Mouse (Mus musculus): ENCODE results near the gene Prdm16. TPM values are rescaled to one million over a fixed set of nuclear protein-coding genes. Genes with fewer than 3 reads are reported as not detected.

Gene Prdm16
- polyA plus RNA-seq, 1 experiment = 6.0 TPM

- H3K27ac ChIP-seq (ENCODE audit: insufficient read depth, low read length) = no peak overlapping the region
- H3K4me3 ChIP-seq (replicated peaks; ENCODE audit: insufficient read depth, low read depth, low read length) = no peak overlapping the region
- H3K27me3 ChIP-seq (ENCODE audit: control insufficient read depth, insufficient read depth, low read length) = no peaks in the 10 kb centered on the region
- WGBS = 91% methylated on average over 3 of the region's 3 CpGs
- no peak for TF ChIP-seq POLR2A (IDR thresholded peaks at IDR 0.05; ENCODE audit: borderline replicate concordance, insufficient read depth, low read length)
- no peak for TF ChIP-seq CTCF (IDR thresholded peaks at IDR 0.05; ENCODE audit: borderline replicate concordance, insufficient read depth, low read depth, low read length)
- DNase-seq = no peak
- no peaks in the 10 kb centered on the region for H3K4me1 ChIP-seq (ENCODE audit: control insufficient read depth, insufficient read depth, low read length)
These were observed 275.8 kb downstream of the Prdm16 start for GRCm38 (mm10) chr4:154360850-154361249.

GRCm38 (mm10) chr4:154360441-154360840 lies 276.2 kb downstream of the Prdm16 start:
- H3K4me1 ChIP-seq (ENCODE audit: control insufficient read depth, insufficient read depth, low read length) = no peaks in the 10 kb centered on the region
- H3K27ac ChIP-seq (ENCODE audit: insufficient read depth, low read length) = no peak overlapping the region
- no peak overlapping the region for H3K4me3 ChIP-seq (replicated peaks; ENCODE audit: insufficient read depth, low read depth, low read length)
- WGBS = 90% methylated on average over 7 of the region's 7 CpGs
- no peaks in the 10 kb centered on the region for H3K27me3 ChIP-seq (ENCODE audit: control insufficient read depth, insufficient read depth, low read length)
- TF ChIP-seq CTCF (IDR thresholded peaks at IDR 0.05; ENCODE audit: borderline replicate concordance, insufficient read depth, low read depth, low read length) = no peak
- TF ChIP-seq POLR2A (IDR thresholded peaks at IDR 0.05; ENCODE audit: borderline replicate concordance, insufficient read depth, low read length) = no peak
- no peak for DNase-seq

GRCm38 (mm10) chr4:154359762-154360300 lies 276.8 kb downstream of the Prdm16 start:
- no peak for DNase-seq
- TF ChIP-seq POLR2A (IDR thresholded peaks at IDR 0.05; ENCODE audit: borderline replicate concordance, insufficient read depth, low read length) = no peak
- Histone ChIP-seq H3K4me3 (replicated peaks; ENCODE audit: insufficient read depth, low read depth, low read length) (no peak overlapping the region), H3K4me1 (ENCODE audit: control insufficient read depth, insufficient read depth, low read length) (no peaks in the 10 kb centered on the region), H3K27ac (ENCODE audit: insufficient read depth, low read length) (no peak overlapping the region), H3K27me3 (ENCODE audit: control insufficient read depth, insufficient read depth, low read length) (no peaks in the 10 kb centered on the region)
- WGBS = 87% methylated on average over 9 of the region's 9 CpGs

- WGBS = 60% methylated on average over 11 of the region's 11 CpGs
- Histone ChIP-seq H3K27ac (ENCODE audit: insufficient read depth, low read length) (no peak overlapping the region), H3K27me3 (ENCODE audit: control insufficient read depth, insufficient read depth, low read length) (no peaks in the 10 kb centered on the region), H3K4me3 (replicated peaks; ENCODE audit: insufficient read depth, low read depth, low read length) (no peak overlapping the region), H3K4me1 (ENCODE audit: control insufficient read depth, insufficient read depth, low read length) (no peaks in the 10 kb centered on the region)
- DNase-seq = no peak
- no peak for TF ChIP-seq POLR2A (IDR thresholded peaks at IDR 0.05; ENCODE audit: borderline replicate concordance, insufficient read depth, low read length)
- no peak for TF ChIP-seq CTCF (IDR thresholded peaks at IDR 0.05; ENCODE audit: borderline replicate concordance, insufficient read depth, low read depth, low read length)
These were observed 277.9 kb downstream of the Prdm16 start for GRCm38 (mm10) chr4:154358816-154359215.

GRCm38 (mm10) chr4:154358370-154358769 lies 278.3 kb downstream of the Prdm16 start:
- no peak overlapping the region for H3K27ac ChIP-seq (ENCODE audit: insufficient read depth, low read length)
- no peak for DNase-seq
- no peaks in the 10 kb centered on the region for H3K4me1 ChIP-seq (ENCODE audit: control insufficient read depth, insufficient read depth, low read length)
- no peak overlapping the region for H3K4me3 ChIP-seq (replicated peaks; ENCODE audit: insufficient read depth, low read depth, low read length)
- WGBS = 83% methylated on average over 5 of the region's 5 CpGs
- TF ChIP-seq POLR2A (IDR thresholded peaks at IDR 0.05; ENCODE audit: borderline replicate concordance, insufficient read depth, low read length) (no peak), CTCF (IDR thresholded peaks at IDR 0.05; ENCODE audit: borderline replicate concordance, insufficient read depth, low read depth, low read length) (no peak)
- no peaks in the 10 kb centered on the region for H3K27me3 ChIP-seq (ENCODE audit: control insufficient read depth, insufficient read depth, low read length)

- H3K4me1 ChIP-seq (ENCODE audit: control insufficient read depth, insufficient read depth, low read length) = no peaks in the 10 kb centered on the region
- H3K4me3 ChIP-seq (replicated peaks; ENCODE audit: insufficient read depth, low read depth, low read length) = no peak overlapping the region
- DNase-seq = no peak
- H3K27ac ChIP-seq (ENCODE audit: insufficient read depth, low read length) = no peak overlapping the region
- TF ChIP-seq CTCF (IDR thresholded peaks at IDR 0.05; ENCODE audit: borderline replicate concordance, insufficient read depth, low read depth, low read length) = no peak
- TF ChIP-seq POLR2A (IDR thresholded peaks at IDR 0.05; ENCODE audit: borderline replicate concordance, insufficient read depth, low read length) = no peak
- no peaks in the 10 kb centered on the region for H3K27me3 ChIP-seq (ENCODE audit: control insufficient read depth, insufficient read depth, low read length)
- WGBS = 97% methylated on average over 5 of the region's 5 CpGs
These were observed 281.3 kb downstream of the Prdm16 start for GRCm38 (mm10) chr4:154355408-154355807.

GRCm38 (mm10) chr4:154352246-154352645 lies 284.4 kb downstream of the Prdm16 start:
- Histone ChIP-seq H3K4me3 (replicated peaks; ENCODE audit: insufficient read depth, low read depth, low read length) (no peak overlapping the region), H3K4me1 (ENCODE audit: control insufficient read depth, insufficient read depth, low read length) (no peaks in the 10 kb centered on the region), H3K27me3 (ENCODE audit: control insufficient read depth, insufficient read depth, low read length) (no peaks in the 10 kb centered on the region), H3K27ac (ENCODE audit: insufficient read depth, low read length) (no peak overlapping the region)
- 72% methylated on average over 13 of the region's 13 CpGs for WGBS
- no peak for DNase-seq
- no peak for TF ChIP-seq POLR2A (IDR thresholded peaks at IDR 0.05; ENCODE audit: borderline replicate concordance, insufficient read depth, low read length)
- TF ChIP-seq CTCF (IDR thresholded peaks at IDR 0.05; ENCODE audit: borderline replicate concordance, insufficient read depth, low read depth, low read length) = no peak

GRCm38 (mm10) chr4:154348197-154348786 lies 288.4 kb downstream of the Prdm16 start:
- no peak for TF ChIP-seq CTCF (IDR thresholded peaks at IDR 0.05; ENCODE audit: borderline replicate concordance, insufficient read depth, low read depth, low read length)
- TF ChIP-seq POLR2A (IDR thresholded peaks at IDR 0.05; ENCODE audit: borderline replicate concordance, insufficient read depth, low read length) = no peak
- whole genome bisulfite sequencing = 59% methylated on average over 11 of the region's 11 CpGs
- H3K4me1 ChIP-seq (ENCODE audit: control insufficient read depth, insufficient read depth, low read length) = no peaks in the 10 kb centered on the region
- no peaks in the 10 kb centered on the region for H3K27me3 ChIP-seq (ENCODE audit: control insufficient read depth, insufficient read depth, low read length)
- H3K27ac ChIP-seq (ENCODE audit: insufficient read depth, low read length) = no peak overlapping the region
- DNase-seq = no peak
- H3K4me3 ChIP-seq (replicated peaks; ENCODE audit: insufficient read depth, low read depth, low read length) = no peak overlapping the region

Data from cerebellum, adult 2 months (tissue).